Mouse (Mus musculus) thymus, adult 2 months (tissue): ENCODE data around the gene Il17rd.

Experiments
- CTCF ChIP-seq: fragments of 200-500 bp; IDR thresholded peaks from 2 replicates; pipeline ENCODE4 v1.5.1; 2012; ENCODE audit warnings: mild to moderate bottlenecking, control low read depth, low read length, moderate library complexity, borderline replicate concordance; ENCODE audit not compliant: control insufficient read depth, poor library complexity, insufficient read depth; ENCODE audit errors: extremely low read depth
- POLR2A ChIP-seq: fragments of 200-500 bp; IDR thresholded peaks from 2 replicates; pipeline ENCODE4 v1.6.1; 2012; ENCODE audit warnings: mild to moderate bottlenecking, low read length, control low read depth, moderate library complexity; ENCODE audit not compliant: control insufficient read depth, poor library complexity, insufficient read depth; ENCODE audit errors: extremely low read depth

DNA sequence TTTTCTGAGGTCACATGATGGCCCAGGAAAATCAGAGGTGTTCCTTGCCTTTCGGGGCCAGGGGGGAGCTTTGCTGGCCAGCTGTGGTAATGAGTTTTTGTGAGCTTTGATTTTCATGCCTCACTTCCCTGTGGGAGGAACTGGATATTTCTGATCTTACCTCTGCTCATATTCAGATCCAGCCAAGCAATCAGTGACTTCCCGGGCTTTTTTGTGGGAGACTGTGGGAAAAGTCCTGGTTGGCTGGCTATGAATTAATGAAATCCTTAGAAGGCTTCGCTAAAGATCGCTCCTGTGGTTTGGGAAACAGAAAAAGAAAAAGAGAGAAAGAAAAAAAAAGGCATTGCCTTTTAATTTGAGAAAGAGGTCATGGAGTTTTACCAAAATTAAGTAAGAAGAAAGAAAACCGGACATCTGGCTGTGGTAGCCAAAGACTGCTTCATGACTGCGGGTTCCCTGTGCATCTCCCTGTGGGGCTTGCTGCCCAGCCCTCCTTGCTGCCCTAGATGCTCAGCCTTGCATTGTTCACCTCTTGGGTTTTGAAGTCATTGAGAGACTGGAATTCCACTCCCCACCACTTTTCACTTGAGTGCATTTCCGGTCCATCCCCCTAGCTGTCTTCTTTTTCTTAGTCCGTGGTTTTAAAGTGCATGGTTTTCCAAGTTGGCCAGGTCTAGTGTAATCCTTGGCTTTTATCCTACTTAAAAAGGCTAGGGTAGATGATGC, 9.7 kb downstream of the Il17rd start:
- TF ChIP-seq POLR2A (no peak), CTCF (no peak)
